Mouse (Mus musculus): Measurements from ENCODE around the gene Creb5.

Gene Creb5

DNA sequence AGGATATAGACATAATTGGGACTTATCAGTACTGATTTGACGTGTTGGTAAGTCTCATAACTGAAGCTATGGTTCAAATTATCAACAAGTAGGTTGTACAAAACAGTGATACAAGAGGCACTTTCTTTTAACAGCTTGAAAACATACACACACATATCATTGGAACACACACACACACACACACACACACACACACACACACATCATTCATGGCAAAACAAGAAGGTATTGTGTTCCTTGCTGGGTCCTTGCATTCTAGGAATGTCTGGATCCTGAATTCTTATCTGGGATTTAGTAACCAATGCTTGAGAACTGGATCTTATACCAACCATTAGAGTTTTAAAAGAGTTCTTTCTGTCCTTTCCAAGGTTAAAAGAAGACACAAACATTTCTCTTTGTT lies 446.5 kb downstream of the Creb5 start:
- in situ Hi-C loops (cut with MboI; ENCODE audit: low pct_unique_long_range_greater_than_20kb in 1 of 2, low sequenced_read_pairs in 2 of 2, unreplicated experiment in 1 of 2) = no loop called here

DNA sequence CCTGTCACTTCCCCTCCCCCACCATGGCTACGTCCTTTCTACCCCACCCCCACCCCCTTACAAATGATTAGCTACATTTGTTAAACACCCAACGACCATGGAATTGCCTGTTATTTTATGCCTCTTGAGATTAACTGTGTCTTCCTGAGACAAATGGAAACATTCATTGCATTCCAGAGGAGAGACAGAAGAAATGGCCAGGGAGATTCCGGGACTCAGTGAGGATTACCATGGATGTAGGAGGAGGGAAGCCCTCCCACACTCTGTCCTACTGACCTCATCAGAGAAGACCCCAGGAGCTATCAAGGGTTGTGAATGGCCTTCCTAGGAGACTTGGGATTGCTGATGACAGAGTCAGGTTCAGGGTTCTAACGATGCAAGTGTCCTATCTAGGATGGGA lies 446.9 kb downstream of the Creb5 start:
- in situ Hi-C loops (cut with MboI; ENCODE audit: low pct_unique_long_range_greater_than_20kb in 1 of 2, low sequenced_read_pairs in 2 of 2, unreplicated experiment in 1 of 2) = no loop called here

DNA sequence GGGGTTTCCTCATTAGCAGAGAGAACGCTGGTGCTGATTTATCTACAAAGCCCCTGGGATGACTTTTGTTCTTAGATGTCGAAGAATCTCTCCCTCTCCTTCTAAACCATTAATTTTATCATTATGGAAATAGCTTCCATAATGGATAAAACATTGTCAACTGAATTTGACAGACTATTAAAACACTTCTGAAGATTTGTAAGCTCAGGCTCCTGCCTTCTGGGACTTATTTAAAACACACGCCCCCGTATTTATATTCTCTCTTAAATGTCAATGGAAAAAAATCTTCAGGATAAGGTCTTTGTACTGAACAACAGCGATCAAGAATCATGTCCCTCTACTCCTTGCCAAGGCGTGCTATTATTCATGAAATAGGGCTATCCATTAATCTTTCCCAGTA lies 448.6 kb downstream of the Creb5 start:
- in situ Hi-C loops (cut with MboI; ENCODE audit: low pct_unique_long_range_greater_than_20kb in 1 of 2, low sequenced_read_pairs in 2 of 2, unreplicated experiment in 1 of 2) = no loop called here

DNA sequence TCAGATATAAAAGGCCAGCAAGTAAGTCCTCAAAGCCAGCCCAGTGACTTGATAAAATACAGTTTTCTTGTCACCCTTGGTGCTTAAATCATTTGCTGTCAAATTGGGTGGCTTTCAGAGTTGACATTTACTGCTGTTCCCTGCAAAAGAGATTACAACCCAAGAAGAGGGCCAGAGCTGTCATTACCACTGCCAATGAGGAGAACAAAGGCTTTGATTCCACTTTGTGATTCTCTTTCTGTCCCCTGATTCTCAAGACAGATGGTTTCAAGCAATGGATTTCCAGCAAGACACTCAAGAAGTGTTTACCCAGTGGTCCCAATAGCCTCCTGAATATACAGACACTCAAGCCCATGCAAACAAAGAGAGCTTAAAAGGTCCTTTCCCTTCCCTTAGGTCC lies 451.1 kb downstream of the Creb5 start:
- in situ Hi-C loops (cut with MboI; ENCODE audit: low pct_unique_long_range_greater_than_20kb in 1 of 2, low sequenced_read_pairs in 2 of 2, unreplicated experiment in 1 of 2) = no loop called here

DNA sequence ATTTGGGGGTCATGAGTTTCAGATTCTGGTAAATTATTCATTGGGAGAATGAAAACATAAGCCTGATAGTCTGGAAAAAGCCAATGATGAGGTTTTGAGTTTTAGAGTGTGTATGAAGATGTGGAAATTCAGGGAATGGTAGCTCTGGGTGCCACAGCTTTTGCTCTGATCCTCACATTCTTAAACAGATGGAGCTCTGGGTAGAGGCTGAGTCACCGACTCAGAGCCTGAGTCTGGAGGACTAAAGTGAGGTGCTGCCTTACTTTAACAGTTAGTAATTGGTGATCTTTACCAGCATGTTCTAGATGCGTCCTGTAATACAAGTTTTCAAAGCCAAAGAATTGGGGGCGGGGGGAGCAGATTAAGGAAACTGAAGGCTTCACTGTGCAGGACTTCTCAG lies 454.2 kb downstream of the Creb5 start:
- in situ Hi-C loops (cut with MboI; ENCODE audit: low pct_unique_long_range_greater_than_20kb in 1 of 2, low sequenced_read_pairs in 2 of 2, unreplicated experiment in 1 of 2) = no loop called here
